Mouse (Mus musculus): Measurements from ENCODE around the gene Arhgap10.

The Arhgap10 gene

DNA sequence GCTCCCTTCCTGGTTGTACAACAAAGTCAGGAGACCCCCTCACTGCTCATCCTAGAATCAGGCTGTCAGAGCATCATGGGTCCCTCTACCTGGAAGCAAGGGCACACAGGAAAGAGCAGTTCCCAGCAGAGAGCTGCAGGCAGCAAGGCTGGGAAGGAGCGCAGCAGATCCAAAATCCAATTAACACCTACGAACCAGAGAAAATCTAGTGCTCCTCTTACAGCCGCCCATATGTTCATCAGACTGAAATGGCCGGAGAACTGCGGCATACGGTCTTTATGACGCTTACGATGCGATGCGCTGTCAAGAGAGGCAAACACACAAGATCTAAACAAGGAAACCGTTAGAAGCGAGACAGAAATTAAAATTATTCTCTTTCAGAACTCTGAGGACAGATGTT, 229.3 kb downstream of the Arhgap10 start:
- no peak for DNase-seq (ENCODE audit: low read depth, low spot score)

DNA sequence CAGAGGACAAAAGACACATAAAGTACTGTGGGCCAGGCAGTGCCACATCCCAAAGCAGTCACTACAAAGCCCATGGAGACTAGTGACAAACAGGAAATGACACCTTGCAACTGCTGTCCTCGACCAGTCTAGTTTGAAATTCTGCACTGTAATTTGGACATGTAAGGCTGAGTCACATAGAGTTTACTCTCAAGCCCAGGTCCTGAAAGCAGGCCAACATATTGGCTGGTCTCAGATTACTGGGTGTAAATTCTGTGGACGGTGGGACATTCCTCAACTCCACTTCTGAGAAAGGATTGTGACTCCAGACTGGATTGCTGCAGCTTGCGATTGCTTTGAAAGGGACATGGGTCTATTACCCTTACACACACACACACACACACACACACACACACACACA, 229.7 kb downstream of the Arhgap10 start:
- no peak for DNase-seq (ENCODE audit: low read depth, low spot score)

DNA sequence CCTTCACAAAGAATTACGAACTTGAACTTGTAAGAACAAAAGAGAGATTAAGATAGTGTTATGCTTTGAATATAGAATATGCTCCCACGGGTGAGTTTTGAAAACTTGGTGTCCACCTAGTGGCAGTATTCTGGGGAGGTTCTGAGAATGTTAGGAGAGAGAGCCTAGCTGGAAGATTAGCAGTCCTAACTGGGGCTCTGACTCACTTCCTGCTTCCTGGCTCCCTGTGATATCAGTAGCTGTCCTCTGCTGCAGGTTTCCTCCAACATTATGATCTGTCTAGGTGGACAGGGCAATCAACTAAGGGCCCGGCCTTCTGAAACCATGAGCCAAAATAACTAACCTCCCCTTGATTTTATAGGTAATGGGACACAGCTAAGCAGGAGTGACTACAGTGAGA, 233.3 kb downstream of the Arhgap10 start:
- no peak for DNase-seq (ENCODE audit: low read depth, low spot score)

DNA sequence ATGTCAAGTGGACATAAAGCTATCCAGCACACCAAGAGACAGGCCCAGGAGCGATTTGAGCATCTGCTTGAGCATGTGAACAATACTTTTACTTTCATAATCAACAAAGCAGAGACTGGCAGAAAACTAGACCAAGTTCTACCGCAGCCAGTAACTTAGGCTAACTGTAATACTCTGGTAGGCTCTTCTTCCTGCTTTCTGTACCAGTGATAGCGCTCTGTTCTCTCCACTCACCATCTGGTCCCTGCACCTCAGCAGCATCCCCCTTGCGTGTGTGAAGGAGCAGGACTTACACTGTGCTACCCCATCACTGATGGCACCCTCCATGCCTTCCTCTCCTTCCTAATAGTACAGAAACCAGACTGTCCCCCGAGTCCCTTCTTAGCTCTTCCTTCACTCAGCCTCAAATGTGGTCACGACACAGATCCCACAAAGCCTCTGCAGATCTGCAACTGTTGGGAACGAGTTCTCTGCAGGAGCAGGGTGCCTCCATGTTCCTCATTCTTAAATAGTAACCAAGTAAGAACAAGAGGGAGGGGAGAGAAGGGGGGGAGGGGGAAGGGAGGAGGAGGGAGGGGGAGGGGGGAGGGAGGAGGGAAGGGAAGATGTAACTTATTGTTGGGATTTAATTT, 235.0 kb downstream of the Arhgap10 start:
- DNase-seq (ENCODE audit: low read depth, low spot score), result no peak

DNA sequence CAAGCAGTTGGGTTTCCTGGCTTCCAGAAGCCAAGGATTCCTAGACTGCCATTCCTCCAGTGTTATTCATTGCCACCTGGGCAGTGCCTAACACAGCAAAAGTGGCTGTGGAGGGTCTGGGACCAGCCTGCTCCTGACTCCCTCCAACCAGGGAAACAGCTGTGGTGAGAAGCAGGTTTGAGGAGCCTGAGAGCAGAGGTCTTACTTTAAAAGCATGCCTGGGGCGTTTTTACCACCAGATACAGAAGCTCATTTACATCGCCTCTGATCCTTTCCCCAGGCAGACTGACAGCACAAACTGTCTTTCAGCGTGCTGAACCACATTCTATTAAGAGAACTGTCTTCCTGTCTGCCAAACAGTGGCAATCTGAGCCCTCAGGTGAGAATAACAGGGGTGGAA, 237.8 kb downstream of the Arhgap10 start:
- no peak for DNase-seq (ENCODE audit: low read depth, low spot score)

DNA sequence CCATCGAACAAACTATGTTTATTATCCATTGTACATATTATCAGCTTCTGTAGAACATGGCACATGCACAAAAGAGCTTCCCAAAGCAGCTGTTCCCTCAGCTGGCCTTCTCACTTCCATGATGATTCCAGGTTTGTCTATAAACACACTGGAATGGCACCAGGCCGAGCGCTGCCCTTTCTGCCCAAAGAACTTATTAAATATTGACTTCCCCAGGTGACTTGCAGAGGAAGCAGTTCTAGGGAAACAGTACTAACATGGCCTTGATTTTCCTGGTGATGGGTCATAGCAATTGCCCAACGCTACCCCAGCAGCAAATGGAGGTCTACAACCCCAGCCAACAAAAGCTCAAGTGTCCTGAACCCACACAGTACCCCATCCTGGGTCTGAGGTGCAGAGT, 239.5 kb downstream of the Arhgap10 start:
- no peak for DNase-seq (ENCODE audit: low read depth, low spot score)

DNA sequence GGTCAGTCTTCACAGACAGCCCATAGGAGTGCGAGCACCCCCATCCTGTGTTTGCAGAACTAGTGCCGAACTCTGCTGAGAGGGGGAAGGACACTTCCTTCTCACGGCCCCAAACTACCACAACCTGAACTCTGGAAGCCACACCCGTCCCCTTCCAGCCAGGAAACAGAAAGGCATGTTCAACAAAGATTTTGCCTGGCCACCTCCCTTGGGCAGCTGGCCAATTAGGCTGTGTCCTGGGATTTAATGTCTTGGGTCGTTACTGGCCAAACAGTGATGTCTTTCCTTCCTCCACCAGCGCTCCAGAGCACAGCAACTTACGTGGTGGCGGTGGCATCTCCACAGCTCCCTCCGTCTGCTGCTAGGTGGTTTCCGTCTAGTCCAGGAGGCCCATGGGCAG, 240.9 kb downstream of the Arhgap10 start:
- no peak for DNase-seq (ENCODE audit: low read depth, low spot score)

DNA sequence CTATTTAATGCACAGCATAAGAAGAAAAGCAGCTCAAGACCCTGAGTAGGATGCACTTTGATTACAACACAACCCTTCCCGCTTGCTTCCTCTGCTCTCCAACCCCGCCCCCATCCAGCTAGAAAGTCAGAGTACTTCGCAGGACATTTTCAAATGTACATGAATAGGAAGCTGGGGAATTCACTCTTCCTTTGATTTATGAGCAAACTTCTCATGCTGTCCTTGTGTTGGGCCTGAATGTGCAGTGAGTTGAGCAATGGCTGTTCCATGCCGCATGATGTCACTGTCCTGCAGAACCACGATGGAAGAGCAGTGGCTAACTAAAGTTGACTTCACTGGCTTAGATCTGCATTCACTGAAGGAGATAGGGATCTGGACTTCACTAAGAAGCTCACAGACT, 242.2 kb downstream of the Arhgap10 start:
- DNase-seq (ENCODE audit: low read depth, low spot score), result no peak

DNA sequence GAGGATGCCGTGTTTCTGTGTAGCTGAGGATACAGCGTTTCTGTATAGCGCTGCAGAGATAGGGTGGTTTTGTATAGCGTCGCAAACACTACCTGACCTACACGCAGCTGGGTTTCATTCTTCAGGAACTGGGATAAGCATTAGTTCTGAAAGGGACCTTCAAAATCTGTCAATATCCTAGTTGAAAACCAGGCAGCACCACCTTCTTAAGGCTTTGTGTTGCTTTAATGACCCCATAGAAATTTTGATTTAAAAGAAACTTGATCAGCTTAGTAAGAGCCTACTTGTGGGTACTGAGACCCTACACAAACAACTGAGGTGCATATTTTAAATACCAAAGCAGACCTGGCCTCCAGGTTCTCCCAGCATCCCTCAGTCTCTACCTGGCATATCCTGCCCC, 245.6 kb downstream of the Arhgap10 start:
- DNase-seq (ENCODE audit: low read depth, low spot score), result no peak

DNA sequence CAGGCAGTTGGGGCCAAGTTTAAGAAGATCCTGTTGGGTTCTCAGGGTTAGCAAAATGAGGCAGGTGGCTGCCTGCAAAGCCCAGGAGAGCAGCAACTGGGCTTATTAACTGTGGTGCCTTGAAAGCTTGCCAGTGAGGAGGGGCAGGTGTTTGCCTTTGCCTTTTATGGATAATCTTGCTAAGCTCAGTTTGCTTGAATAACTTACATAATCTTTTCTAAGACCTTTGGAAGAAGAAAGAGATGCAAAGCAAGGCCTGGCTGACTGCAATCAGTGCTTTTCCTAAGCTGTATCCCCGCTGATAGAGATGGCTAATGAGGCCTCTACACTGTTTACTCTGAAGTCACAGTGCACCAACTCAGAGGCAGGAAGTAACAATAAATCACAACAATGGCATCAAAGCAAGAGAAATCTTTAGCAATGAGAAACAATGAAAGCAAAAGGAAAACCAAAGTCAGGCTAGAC, 249.8 kb downstream of the Arhgap10 start:
- DNase-seq (ENCODE audit: low read depth, low spot score), result no peak

DNA sequence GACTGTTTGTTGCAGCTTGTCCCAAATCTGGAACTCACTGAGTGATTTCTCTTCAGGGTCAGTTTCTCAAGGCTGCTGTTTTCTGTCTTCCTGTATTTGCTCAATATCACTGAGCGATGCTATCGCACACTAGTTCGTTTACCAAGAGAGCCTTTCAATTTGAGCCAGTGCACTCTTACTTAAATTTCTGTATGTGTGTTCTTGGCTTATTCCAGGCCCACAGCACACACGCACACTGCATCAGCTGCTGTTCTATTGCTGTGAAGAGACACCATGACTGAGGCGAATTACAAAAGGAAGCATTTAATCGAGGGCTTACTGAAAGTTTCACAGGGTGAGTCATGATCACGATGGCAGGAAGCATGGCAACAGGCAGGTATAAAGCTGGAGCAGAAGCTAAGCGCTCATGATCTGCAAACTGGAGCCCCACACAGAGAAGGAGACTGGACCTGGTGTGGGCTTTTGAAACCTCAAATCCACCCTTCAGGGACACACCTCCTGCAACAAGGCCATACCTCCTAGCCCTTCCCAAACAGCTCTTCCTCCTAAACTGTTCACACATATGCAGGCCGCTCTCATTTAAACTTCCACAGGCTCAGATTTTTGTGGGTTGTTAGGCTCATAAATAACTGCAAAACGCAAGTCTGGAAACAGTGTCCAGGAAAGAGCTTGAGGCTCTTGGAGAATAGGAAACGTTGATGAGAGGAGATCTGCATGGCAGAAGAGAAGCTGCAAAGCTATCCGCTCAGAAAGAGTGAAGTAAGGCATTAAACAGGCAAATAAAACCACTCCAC, 255.3 kb downstream of the Arhgap10 start:
- DNase-seq (ENCODE audit: low read depth, low spot score), result no peak

DNA sequence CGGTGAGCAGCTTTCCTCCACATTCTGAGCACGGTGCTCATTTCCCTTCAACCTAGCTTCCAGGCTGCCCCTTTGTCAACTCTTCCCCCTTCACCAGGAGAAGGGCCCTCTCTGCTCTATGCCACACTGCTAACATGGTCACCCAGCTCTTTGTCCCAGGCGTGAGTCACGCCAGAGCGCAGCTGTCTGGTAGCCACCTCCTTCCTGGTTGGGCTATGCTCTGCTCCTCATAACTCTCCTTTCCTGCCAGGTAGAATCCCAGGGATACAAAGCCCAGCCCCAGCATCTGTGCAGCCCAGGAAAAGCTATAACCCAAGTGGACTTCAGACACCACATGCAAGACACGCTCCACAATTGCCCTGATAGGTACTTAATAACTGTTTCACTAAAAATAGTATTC, 256.5 kb downstream of the Arhgap10 start:
- no peak for DNase-seq (ENCODE audit: low read depth, low spot score)

DNA sequence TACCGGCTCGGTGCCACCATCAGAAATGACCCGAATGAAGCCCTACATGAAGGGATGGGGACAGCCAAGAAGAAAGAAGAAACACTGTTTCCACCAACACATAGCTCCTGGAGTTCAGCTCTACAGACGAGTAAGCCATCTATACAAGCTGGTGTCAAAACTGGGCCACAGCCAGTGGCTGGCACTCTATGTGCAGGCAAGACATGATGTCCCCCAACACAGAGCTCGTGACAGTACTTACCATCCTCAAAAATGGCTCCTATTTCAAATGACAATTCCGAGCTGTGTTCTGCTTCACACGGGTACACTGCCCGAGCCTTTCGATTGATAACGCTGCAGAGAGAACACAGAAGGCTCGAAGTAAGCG, 260.7 kb downstream of the Arhgap10 start:
- no peak for DNase-seq (ENCODE audit: low read depth, low spot score)

DNA sequence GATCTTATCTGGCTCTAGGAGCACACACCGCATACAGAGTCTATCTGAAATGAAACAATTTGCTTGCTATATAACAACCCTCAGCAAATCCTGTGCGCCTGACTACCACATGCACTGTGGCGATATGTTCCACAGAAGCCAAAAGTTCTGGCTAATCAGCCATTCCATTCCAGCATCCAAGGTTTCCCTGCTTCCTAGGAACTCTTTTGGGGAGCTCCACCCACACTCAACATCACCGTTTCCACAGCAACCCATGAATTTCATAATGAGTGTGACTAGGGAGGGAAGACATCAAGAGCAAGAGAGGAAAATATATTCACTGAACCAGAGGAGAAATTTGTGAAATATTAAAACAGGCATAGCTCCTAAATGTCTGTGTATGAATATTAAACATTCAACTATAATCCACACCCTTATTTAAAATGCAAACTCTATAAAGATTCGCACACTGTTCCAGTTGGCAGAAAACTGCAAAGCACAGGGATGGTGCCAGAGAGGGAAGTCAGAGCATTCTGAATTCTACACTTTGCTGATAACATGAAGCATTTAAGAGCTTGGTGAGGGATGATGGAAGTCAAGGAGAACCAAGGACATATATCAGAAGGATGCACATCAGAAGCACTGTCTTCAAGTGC, 261.2 kb downstream of the Arhgap10 start:
- DNase-seq (ENCODE audit: low read depth, low spot score), result peak; percentile 59

DNA sequence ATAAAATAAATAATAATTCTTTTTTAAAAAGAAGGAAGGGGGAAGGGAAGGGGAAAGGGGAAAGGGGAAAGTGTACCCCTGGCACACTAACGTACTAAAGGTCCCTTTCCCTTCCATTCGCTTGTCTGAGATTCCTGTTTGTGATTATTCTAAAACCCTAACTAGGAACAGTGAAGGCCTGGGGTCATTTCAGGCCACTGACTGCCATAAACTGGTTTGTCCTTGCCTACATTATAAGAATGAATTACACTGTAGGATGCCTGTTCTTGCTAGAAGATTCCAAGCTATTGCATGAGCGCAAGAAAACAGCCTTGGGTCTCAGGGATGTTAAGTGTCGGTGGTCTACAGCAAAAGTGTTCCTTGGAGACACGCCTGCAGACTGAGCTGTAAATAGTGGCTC, 263.3 kb downstream of the Arhgap10 start:
- no peak for DNase-seq (ENCODE audit: low read depth, low spot score)

DNA sequence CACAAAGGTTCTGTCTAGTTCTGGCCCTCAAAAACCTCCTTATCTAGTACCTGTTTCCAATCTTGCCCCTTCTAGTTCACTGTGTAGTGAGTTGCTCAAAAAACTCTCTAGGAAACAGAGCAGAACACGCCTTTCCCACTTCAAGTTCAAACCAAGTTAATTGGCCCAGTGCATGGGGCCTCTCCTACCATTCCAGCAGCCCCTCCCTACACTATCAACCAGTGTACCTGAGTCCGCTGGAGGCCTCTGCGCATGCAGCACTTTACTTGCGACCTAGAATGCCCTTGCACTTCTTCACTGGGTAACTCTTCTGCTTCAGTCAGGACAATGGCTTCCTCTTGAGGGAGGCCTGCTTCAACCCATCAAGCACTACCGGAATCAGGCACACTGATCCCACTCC, 266.6 kb downstream of the Arhgap10 start:
- DNase-seq (ENCODE audit: low read depth, low spot score), result no peak

DNA sequence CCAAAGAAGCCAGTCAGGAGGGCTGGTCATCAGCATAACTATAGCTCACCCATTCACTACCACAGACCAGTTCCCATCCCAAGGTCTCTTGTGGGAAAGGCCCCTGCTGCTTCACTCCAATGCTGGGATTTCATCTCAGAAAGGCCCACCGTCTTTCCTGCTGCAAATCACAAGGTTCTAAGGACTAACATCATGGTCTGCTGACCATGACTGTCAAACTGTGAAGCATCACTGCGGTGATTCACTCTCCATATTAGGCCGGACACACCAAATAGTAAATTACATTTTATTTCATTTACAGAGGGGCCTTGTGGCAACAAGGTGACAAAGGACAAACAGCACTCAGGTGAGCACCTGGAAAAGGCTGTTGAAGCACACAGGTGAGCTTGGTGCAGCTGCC, 267.7 kb downstream of the Arhgap10 start:
- no peak for DNase-seq (ENCODE audit: low read depth, low spot score)

DNA sequence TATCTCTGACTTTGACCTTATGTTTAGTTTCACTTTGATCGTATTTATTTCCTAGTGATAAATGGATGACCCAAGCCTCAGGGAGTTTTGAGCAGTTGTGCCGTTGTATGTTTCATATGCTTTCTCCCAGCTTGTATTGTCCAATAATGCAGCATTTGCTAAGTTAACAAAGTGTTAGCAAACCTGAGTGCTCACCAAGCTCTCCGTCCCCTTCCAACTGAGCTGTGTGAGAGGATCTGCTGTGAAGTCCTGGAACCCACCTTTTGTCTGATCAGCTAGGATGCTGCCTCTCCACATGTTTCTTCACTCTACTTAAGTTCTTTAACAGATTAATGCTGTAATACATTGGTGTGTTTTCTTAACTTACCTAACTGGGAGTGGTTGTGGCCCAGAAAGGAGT, 276.4 kb downstream of the Arhgap10 start:
- DNase-seq (ENCODE audit: low read depth, low spot score), result no peak

DNA sequence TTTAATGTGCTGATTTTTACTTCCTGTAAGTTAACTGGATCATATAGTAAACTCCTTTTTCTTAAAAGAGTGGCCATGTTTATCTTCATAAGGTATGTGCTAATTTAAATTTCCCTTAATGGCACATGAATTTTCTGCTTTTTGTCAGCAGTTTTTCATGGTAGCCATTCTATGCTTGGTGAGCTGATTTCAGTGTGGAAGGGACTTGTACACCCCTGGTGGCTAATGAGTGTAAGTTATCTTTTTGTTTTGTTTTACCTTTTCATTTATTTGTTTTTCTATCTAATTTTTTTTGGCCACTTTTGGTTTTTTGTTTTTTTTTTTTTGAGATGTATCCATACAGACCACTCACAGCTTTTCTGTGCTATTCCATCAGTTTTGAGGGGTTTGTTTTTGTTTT, 278.3 kb downstream of the Arhgap10 start:
- DNase-seq (ENCODE audit: low read depth, low spot score), result no peak

DNA sequence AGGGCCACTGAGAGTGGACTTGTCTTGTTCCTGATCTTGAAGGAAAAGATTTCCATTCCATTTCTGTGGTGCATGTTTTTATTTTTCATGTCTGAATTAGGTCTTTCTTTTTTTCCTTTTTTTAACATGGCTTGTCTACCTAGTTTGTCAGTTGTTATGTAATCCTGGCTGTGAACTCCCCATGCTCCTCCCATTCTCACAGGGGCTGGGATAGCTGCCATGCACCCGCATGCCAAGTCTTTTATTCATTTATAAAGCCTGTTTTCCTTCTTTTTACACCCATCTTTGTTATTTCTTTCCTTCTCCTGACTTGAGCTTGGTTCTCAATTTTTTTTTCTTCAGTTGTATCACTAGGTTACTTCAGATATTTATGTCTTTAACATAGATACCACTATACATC, 281.1 kb downstream of the Arhgap10 start:
- DNase-seq (ENCODE audit: low read depth, low spot score), result no peak

DNA sequence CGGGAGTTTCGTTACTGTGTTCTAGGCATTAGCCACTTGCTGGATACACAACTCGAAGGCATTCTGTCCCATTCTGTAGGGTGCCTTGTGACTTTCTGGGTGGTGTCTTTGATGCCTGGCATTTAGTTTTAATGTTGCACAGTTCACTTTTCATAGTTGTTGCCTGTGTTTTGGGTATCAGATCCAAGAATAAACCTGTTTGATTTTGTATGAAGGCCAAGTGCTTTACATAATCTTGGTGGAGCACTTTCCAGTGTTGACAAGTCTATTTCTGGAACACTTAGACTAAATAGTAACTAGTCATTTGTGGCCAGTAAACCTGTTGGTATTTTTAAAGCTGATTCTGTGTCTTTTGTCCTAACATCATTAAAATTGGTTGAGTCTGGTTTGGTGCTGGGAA, 285.3 kb downstream of the Arhgap10 start:
- no peak for DNase-seq (ENCODE audit: low read depth, low spot score)

DNA sequence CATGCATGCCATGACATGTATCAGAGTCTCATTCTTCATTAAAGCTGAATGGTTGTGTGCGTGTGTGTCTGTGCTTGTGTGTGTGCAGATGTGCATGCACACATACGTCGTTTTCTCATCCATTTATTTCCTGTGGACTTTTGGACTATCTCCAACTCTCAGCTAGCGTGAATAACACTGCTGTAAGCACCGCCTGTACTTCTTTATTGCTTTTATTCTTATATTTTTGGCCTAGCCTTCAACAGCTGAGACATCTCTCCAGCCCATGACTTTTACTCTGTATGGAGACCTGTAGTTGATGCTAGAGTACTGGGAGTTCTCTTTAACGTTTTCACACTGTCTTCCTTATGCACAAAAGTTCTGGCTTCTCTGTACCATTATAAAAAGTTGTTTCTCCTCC, 285.9 kb downstream of the Arhgap10 start:
- DNase-seq (ENCODE audit: low read depth, low spot score), result no peak

DNA sequence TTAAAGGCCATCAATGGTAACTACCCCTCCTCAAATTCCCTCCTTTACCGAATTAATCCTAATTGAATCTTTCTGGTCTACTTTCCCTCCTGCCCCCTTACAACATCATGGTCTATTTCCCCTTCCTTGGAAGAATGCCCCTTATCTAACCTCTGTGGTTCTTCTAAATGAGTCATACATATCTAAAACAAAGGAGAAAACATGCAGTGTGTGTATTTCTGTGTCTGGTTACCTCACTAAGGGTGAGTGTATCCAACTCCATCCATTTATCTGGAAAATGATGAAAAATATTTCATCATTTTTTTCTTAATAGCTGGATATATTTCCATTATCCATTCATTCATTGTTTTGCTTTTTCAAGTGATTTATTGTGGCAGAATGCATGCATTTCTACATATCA, 286.5 kb downstream of the Arhgap10 start:
- no peak for DNase-seq (ENCODE audit: low read depth, low spot score)
